Mouse (Mus musculus): ENCODE data around the gene Ptpra. TPM values are rescaled to one million over a fixed set of nuclear protein-coding genes. Genes with fewer than 3 reads are reported as not detected.
A peak's percentile ranks its signal among the peaks of the same experiment; 100 is the strongest.

The Ptpra gene
- 100 to 1,000 TPM; 111 to 422 (median 259) TPM for total RNA-seq (2018; cell fraction: chromatin; rRNA removed)
- total RNA-seq (2018; cell fraction: cytosol; rRNA removed), result 100 to 1,000 TPM; 105 to 193 (median 134) TPM
- total RNA-seq (2018; cell fraction: nucleus; rRNA removed), result 100 to 1,000 TPM; 110 to 340 (median 159) TPM
- 146 to 403 TPM (median 209 TPM) in 3 replicates for polyA plus RNA-seq (2018)

GRCm38 (mm10) chr2:130449794-130450433 is at the start of gene Ptpra:
TSS of gene Ptpra (plus strand) at chr2:130450278.
- peak within 1 kb of the TSS; percentile 81 for H3K27ac ChIP-seq
- peaks cover 45% of the 10 kb centered on the region for H3K79me2 ChIP-seq (ENCODE audit: inconsistent target)
- H3K36me3 ChIP-seq (ENCODE audit: inconsistent target), result no peaks in the 10 kb centered on the region
- H3K4me3 ChIP-seq (ENCODE audit: inconsistent target), result peak within 1 kb of the TSS; percentile 85
- WGBS (ENCODE audit: missing documents), result under 1% methylated on average over 40 of the region's 50 CpGs

- no peak overlapping the region for H3K4me3 ChIP-seq (ENCODE audit: inconsistent target)
- no peaks in the 10 kb centered on the region for H3K36me3 ChIP-seq (ENCODE audit: inconsistent target)
- H3K27ac ChIP-seq, result no peak overlapping the region
- H3K79me2 ChIP-seq (ENCODE audit: inconsistent target), result no peaks in the 10 kb centered on the region
- WGBS (ENCODE audit: missing documents), result 94% methylated on average over 4 of the region's 4 CpGs
Observed at GRCm38 (mm10) chr2:130401891-130402290, 48.2 kb upstream of the Ptpra start.

- 100% methylated on average over 1 of the region's 1 CpGs for WGBS (ENCODE audit: missing documents)
- H3K36me3 ChIP-seq (ENCODE audit: inconsistent target), result no peaks in the 10 kb centered on the region
- H3K79me2 ChIP-seq (ENCODE audit: inconsistent target), result no peaks in the 10 kb centered on the region
- H3K4me3 ChIP-seq (ENCODE audit: inconsistent target), result no peak within 1 kb of the TSS
- H3K27ac ChIP-seq, result no peak within 1 kb of the TSS
Observed at GRCm38 (mm10) chr2:130404939-130405338, 45.1 kb upstream of the Ptpra start, which contains the start of the genes Gm28372 and 1700020A23Rik. TSS of gene Gm28372 (plus strand) at chr2:130405239. TSS of gene 1700020A23Rik (plus strand) at chr2:130405259.

- no peaks in the 10 kb centered on the region for H3K79me2 ChIP-seq (ENCODE audit: inconsistent target)
- no peak within 1 kb of the TSS for H3K4me3 ChIP-seq (ENCODE audit: inconsistent target)
- WGBS (ENCODE audit: missing documents), result 78% methylated on average over 2 of the region's 2 CpGs
- no peak within 1 kb of the TSS for H3K27ac ChIP-seq
- H3K36me3 ChIP-seq (ENCODE audit: inconsistent target), result no peaks in the 10 kb centered on the region
Observed at GRCm38 (mm10) chr2:130406178-130406577, 43.9 kb upstream of the Ptpra start, which contains the start of gene Tmem239. TSS of gene Tmem239 (plus strand) at chr2:130406478.

- Histone ChIP-seq H3K79me2 (ENCODE audit: inconsistent target) (no peaks in the 10 kb centered on the region), H3K4me3 (ENCODE audit: inconsistent target) (no peak overlapping the region), H3K27ac (no peak overlapping the region), H3K36me3 (ENCODE audit: inconsistent target) (no peaks in the 10 kb centered on the region)
- WGBS (ENCODE audit: missing documents), result 79% methylated on average over 6 of the region's 6 CpGs
Observed at GRCm38 (mm10) chr2:130408194-130408593, 41.9 kb upstream of the Ptpra start.

GRCm38 (mm10) chr2:130411558-130412495 is 38.3 kb upstream of the Ptpra start:
- Histone ChIP-seq H3K27ac (no peak overlapping the region), H3K4me3 (ENCODE audit: inconsistent target) (no peak overlapping the region), H3K79me2 (ENCODE audit: inconsistent target) (no peaks in the 10 kb centered on the region), H3K36me3 (ENCODE audit: inconsistent target) (no peaks in the 10 kb centered on the region)
- WGBS (ENCODE audit: missing documents), result 38% methylated on average over 16 of the region's 16 CpGs

GRCm38 (mm10) chr2:130412775-130413174 is 37.3 kb upstream of the Ptpra start:
- H3K79me2 ChIP-seq (ENCODE audit: inconsistent target), result no peaks in the 10 kb centered on the region
- WGBS (ENCODE audit: missing documents), result 95% methylated on average over 3 of the region's 3 CpGs
- no peak overlapping the region for H3K4me3 ChIP-seq (ENCODE audit: inconsistent target)
- no peak overlapping the region for H3K27ac ChIP-seq
- no peaks in the 10 kb centered on the region for H3K36me3 ChIP-seq (ENCODE audit: inconsistent target)

- no peak overlapping the region for H3K4me3 ChIP-seq (ENCODE audit: inconsistent target)
- H3K36me3 ChIP-seq (ENCODE audit: inconsistent target), result peaks cover 6% of the 10 kb centered on the region; the same call in 1 of the 2 replicates
- H3K27ac ChIP-seq, result no peak overlapping the region
- no peaks in the 10 kb centered on the region for H3K79me2 ChIP-seq (ENCODE audit: inconsistent target)
- WGBS (ENCODE audit: missing documents), result 86% methylated on average over 6 of the region's 6 CpGs
Observed at GRCm38 (mm10) chr2:130414094-130414856, 35.8 kb upstream of the Ptpra start.

GRCm38 (mm10) chr2:130421781-130422620 is 28.1 kb upstream of the Ptpra start:
- WGBS (ENCODE audit: missing documents), result 95% methylated on average over 25 of the region's 26 CpGs
- peaks cover 24% of the 10 kb centered on the region; the same call in 1 of the 2 replicates for H3K36me3 ChIP-seq (ENCODE audit: inconsistent target)
- no peak overlapping the region for H3K4me3 ChIP-seq (ENCODE audit: inconsistent target)
- no peak overlapping the region for H3K27ac ChIP-seq
- H3K79me2 ChIP-seq (ENCODE audit: inconsistent target), result peaks cover 29% of the 10 kb centered on the region

- Histone ChIP-seq H3K36me3 (ENCODE audit: inconsistent target) (peaks cover 24% of the 10 kb centered on the region; the same call in 1 of the 2 replicates), H3K4me3 (ENCODE audit: inconsistent target) (peak overlapping the region; percentile 62), H3K79me2 (ENCODE audit: inconsistent target) (peaks cover 45% of the 10 kb centered on the region), H3K27ac (peak overlapping the region; percentile 79)
- 18% methylated on average over 49 of the region's 49 CpGs for WGBS (ENCODE audit: missing documents)
Observed at GRCm38 (mm10) chr2:130423397-130424125, 26.5 kb upstream of the Ptpra start.

- Histone ChIP-seq H3K36me3 (ENCODE audit: inconsistent target) (peaks cover 18% of the 10 kb centered on the region; the same call in 1 of the 2 replicates), H3K4me3 (ENCODE audit: inconsistent target) (peak within 1 kb of the TSS; percentile 62)
Observed at GRCm38 (mm10) chr2:130424126-130424853, 25.8 kb upstream of the Ptpra start, which contains the start of the genes Vps16 and Pced1a. TSS of gene Vps16 (plus strand) at chr2:130424339. TSS of gene Pced1a (minus strand) at chr2:130424701.

GRCm38 (mm10) chr2:130425112-130425511 is 25.0 kb upstream of the Ptpra start:
- H3K4me3 ChIP-seq (ENCODE audit: inconsistent target), result peak overlapping the region; percentile 62
- 17% methylated on average over 5 of the region's 5 CpGs for WGBS (ENCODE audit: missing documents)
- H3K79me2 ChIP-seq (ENCODE audit: inconsistent target), result peaks cover 60% of the 10 kb centered on the region
- H3K27ac ChIP-seq, result peak overlapping the region; percentile 79
- peaks cover 11% of the 10 kb centered on the region; the same call in 1 of the 2 replicates for H3K36me3 ChIP-seq (ENCODE audit: inconsistent target)

More at GRCm38 (mm10) chr2:130424126-130424853, 25.8 kb upstream of the Ptpra start, which contains the start of the genes Vps16 and Pced1a:
- Histone ChIP-seq H3K27ac (peak within 1 kb of the TSS; percentile 79), H3K79me2 (ENCODE audit: inconsistent target) (peaks cover 52% of the 10 kb centered on the region)
- WGBS (ENCODE audit: missing documents), result under 1% methylated on average over 51 of the region's 58 CpGs

Data from macrophage (primary cell).